10 mouse cellular contexts compared by ENCODE assay signal in the genomic region with DNA sequence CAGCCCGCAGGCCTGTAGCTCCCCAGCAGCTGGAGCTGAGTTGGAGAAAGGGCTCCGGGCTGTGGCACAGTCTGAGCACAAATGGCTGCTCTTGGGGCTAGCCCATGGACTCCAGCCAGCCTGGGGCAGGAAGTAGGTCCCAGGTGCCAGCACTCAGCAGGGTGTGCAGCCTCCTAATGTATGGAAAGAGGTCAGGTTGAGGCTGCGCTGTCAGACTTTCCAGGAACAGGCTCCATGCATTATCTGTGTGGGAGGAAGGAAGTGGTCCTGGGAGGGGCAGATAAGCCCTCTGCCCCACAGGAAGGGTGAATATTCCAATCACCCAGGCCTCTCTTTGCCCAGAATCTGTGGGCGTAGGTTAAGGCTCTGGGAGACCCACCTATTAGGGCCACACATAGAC. TPM values are rescaled to one million over a fixed set of nuclear protein-coding genes. Genes with fewer than 3 reads are reported as not detected.
A peak's percentile ranks its signal among the peaks of the same experiment; 100 is the strongest.
DNase-seq lines count a peak whose midpoint lies in the region; ATAC-seq and TF ChIP-seq lines count a peak whose summit lies in the region.
"Had no signal": no experiment of that assay in that cellular context is flagged by ENCODE, and none has a peak within 500 bp of the region (broad histone marks: within the 10 kb centered on the region; RNA-seq: fewer than 3 reads in every experiment).

No protein-coding gene starts in this region.

- no peak for TF ChIP-seq CTCF in cerebellum, adult 2 months (IDR thresholded peaks at IDR 0.05; ENCODE audit: borderline replicate concordance, insufficient read depth, low read depth, low read length)
- TF ChIP-seq CTCF in kidney, postnatal 0 days (IDR thresholded peaks at IDR 0.05; ENCODE audit: low read depth), result no peak

- peak; percentile 29 to 36 for DNase-seq in cerebellum, adult 2 months
- DNase-seq in kidney, postnatal 0 days (ENCODE audit: low spot score), result no peak
- DNase-seq in kidney, adult 18-20 months, result no peak
- DNase-seq in lung, postnatal 4 days, result peak; percentile 47 to 72
- no peak for DNase-seq in natural killer cell, adult 2 months (ENCODE audit: low spot score in 2 of 2)
- no peak for DNase-seq in ovary, postnatal 14 days (ENCODE audit: low spot score)
- DNase-seq: layer of hippocampus, adult 9-11 months had no signal

- no peak overlapping the region for H3K27ac ChIP-seq in cerebellum, adult 2 months (ENCODE audit: insufficient read depth, low read length)
- peak overlapping the region; percentile 62 for H3K27ac ChIP-seq in kidney, postnatal 0 days
- H3K27ac ChIP-seq: forebrain, embryonic 13.5 days had no signal

- H3K4me2 ChIP-seq in kidney, postnatal 0 days (ENCODE audit: low read length), result no peak overlapping the region
- H3K4me2 ChIP-seq: forebrain, embryonic 13.5 days had no signal

- 37% methylated on average over 4 of the region's 4 CpGs for WGBS in cerebellum, adult 2 months
- WGBS in kidney, postnatal 0 days, result 62% methylated on average over 4 of the region's 4 CpGs

- H3K36me3 ChIP-seq in kidney, postnatal 0 days (ENCODE audit: insufficient read depth, low read length), result no peaks in the 10 kb centered on the region

- H3K27me3 ChIP-seq in cerebellum, adult 2 months (ENCODE audit: control insufficient read depth, insufficient read depth, low read length), result no peaks in the 10 kb centered on the region
- H3K27me3 ChIP-seq in kidney, postnatal 0 days (ENCODE audit: insufficient read depth, low read length), result no peaks in the 10 kb centered on the region
- H3K27me3 ChIP-seq: forebrain, embryonic 13.5 days had no signal

- H3K4me1 ChIP-seq in cerebellum, adult 2 months (ENCODE audit: control insufficient read depth, insufficient read depth, low read length), result peaks cover 4% of the 10 kb centered on the region; the same call in 1 of the 2 replicates
- H3K4me1 ChIP-seq in kidney, postnatal 0 days (replicated peaks; ENCODE audit: insufficient read depth, low read length), result peaks cover 33% of the 10 kb centered on the region

- no peak overlapping the region for H3K9ac ChIP-seq in kidney, postnatal 0 days (ENCODE audit: low read depth, low read length)
- H3K9ac ChIP-seq: forebrain, embryonic 13.5 days had no signal

- no peak for TF ChIP-seq POLR2A in cerebellum, adult 2 months (IDR thresholded peaks at IDR 0.05; ENCODE audit: borderline replicate concordance, insufficient read depth, low read length)

- ATAC-seq in cerebellum, adult (ENCODE audit: insufficient number of reproducible peaks, low FRiP score, low TSS enrichment), result no peak
- no peak for ATAC-seq in kidney, postnatal 0 days (replicated peaks; ENCODE audit: low FRiP score, low read depth)
- peak; percentile 58 to 59; a peak in 3 of 4 replicates for ATAC-seq in hematopoietic stem cell, adult 5-6 weeks (replicated peaks in 1 of 2; ENCODE audit: insufficient read depth in 1 of 2, low FRiP score in 2 of 2, low TSS enrichment in 1 of 2, low read depth in 1 of 2, poor library complexity in 2 of 2, severe bottlenecking in 2 of 2)
- ATAC-seq: forebrain, embryonic 13.5 days had no signal

- no peak overlapping the region for H3K4me3 ChIP-seq in cerebellum, adult 2 months (replicated peaks; ENCODE audit: insufficient read depth, low read depth, low read length)
- no peak overlapping the region for H3K4me3 ChIP-seq in kidney, postnatal 0 days (replicated peaks; ENCODE audit: low read depth, low read length)
- H3K4me3 ChIP-seq: forebrain, embryonic 13.5 days had no signal

- H3K9me3 ChIP-seq in kidney, postnatal 0 days (replicated peaks; ENCODE audit: low read length), result no peaks in the 10 kb centered on the region
- H3K9me3 ChIP-seq: forebrain, embryonic 13.5 days had no signal

RNA-seq across cellular contexts. Expression of a gene that starts 43.4 kb away (rescaled TPM):
- polyA plus RNA-seq in cerebellum, adult 2 months (2012; rRNA removed), result 44.9 and 45.2 TPM in 2 replicates
- 96.9 and 104 TPM in 2 replicates for polyA plus RNA-seq in kidney, postnatal 0 days (2015; fragmentation: Nextera tagmentation; extraction: Ambion mirVana)
- 13.5 and 21.3 TPM in 2 replicates for total RNA-seq in hematopoietic stem cell, adult 5-6 weeks (2017)

RNA-seq across cellular contexts. Expression of a gene that starts 49.3 kb away (rescaled TPM):
- 45.7 and 52.8 TPM in 2 replicates for polyA plus RNA-seq in cerebellum, adult 2 months (2012; rRNA removed)
- polyA plus RNA-seq in kidney, postnatal 0 days (2015; fragmentation: Nextera tagmentation; extraction: Ambion mirVana), result 178 and 197 TPM in 2 replicates
- 0.31 and 1.5 TPM in 2 replicates for total RNA-seq in hematopoietic stem cell, adult 5-6 weeks (2017)

Comparison
In these comparisons a context has a peak if more than half of its experiments do, and no peak if none do; other contexts are left out.
1. DNase-seq: peak in cerebellum, adult 2 months (2 of 2) and lung, postnatal 4 days (2 of 2); none in kidney, postnatal 0 days (single experiment), kidney, adult 18-20 months (single experiment), natural killer cell, adult 2 months (0 of 2) and ovary, postnatal 14 days (single experiment).
2. ATAC-seq: peak in hematopoietic stem cell, adult 5-6 weeks (2 of 2); none in cerebellum, adult (single experiment) and kidney, postnatal 0 days (single experiment).